Mouse (Mus musculus) liver, embryonic 13.5 days (tissue): ENCODE measurements around the gene Fthl17b. TPM values are rescaled to one million over a fixed set of nuclear protein-coding genes. Genes with fewer than 3 reads are reported as not detected.
"Not testable (repeated sequence)": the region's sequence is repeated elsewhere in the genome, so short reads cannot be mapped to it uniquely, and the experiment has no call there.

Source experiments
- ATAC-seq: fragments of 200-750 bp; cut with Nextera tagmentation; 2 replicates; pipeline ENCODE4 v1.8.0; 2017; ENCODE audit warnings: low read depth, mild to moderate bottlenecking, moderate number of reproducible peaks, moderate library complexity
- DNase-seq: peaks from one replicate; pipeline ENCODE4 v3.0.0; 2022
- H3K27ac ChIP-seq: fragments of 300-500 bp; sonication (generic); 2 replicates; pipeline ENCODE4 v1.5.1; 2015; ENCODE audit warnings: moderate library complexity, mild to moderate bottlenecking, inconsistent platforms
- H3K27me3 ChIP-seq: fragments of 300-500 bp; sonication (generic); 2 replicates; pipeline ENCODE4 v1.6.1; 2015; ENCODE audit warnings: mild to moderate bottlenecking, inconsistent platforms
- H3K36me3 ChIP-seq: fragments of 300-500 bp; sonication (generic); 2 replicates; pipeline ENCODE4 v1.6.1; 2015; ENCODE audit warnings: mild to moderate bottlenecking, inconsistent platforms
- H3K4me1 ChIP-seq: fragments of 300-500 bp; sonication (generic); replicated peaks from 2 replicates; pipeline ENCODE4 v1.6.1; 2015; ENCODE audit warnings: inconsistent platforms
- H3K4me2 ChIP-seq: fragments of 300-500 bp; sonication (generic); 2 replicates; pipeline ENCODE4 v1.6.1; 2015; ENCODE audit warnings: inconsistent platforms, mild to moderate bottlenecking, moderate library complexity
- H3K4me3 ChIP-seq: fragments of 300-500 bp; sonication (generic); replicated peaks from 2 replicates; pipeline ENCODE4 v1.5.1; 2015; ENCODE audit warnings: mild to moderate bottlenecking, inconsistent platforms
- H3K9ac ChIP-seq: fragments of 300-500 bp; sonication (generic); 2 replicates; pipeline ENCODE4 v1.6.1; 2015; ENCODE audit warnings: mild to moderate bottlenecking, inconsistent platforms
- H3K9me3 ChIP-seq: fragments of 300-500 bp; sonication (generic); replicated peaks from 2 replicates; pipeline ENCODE4 v1.6.1; 2016; ENCODE audit warnings: inconsistent platforms
- WGBS: fragments of 180-500 bp; shearing (Covaris S2); methylation state at CpG from one replicate; pipeline ENCODE4 v1.1.7; 2015; ENCODE audit not compliant: insufficient replicate concordance; 5-methylcytosine and 5-hydroxymethylcytosine counted together
- polyA plus RNA-seq: library from polyadenylated mRNA; unstranded; fragments of >200 nt; fragmentation: Nextera tagmentation; extraction: Ambion mirVana; gene quantifications from 2 replicates; pipeline ENCODE4 v1.2.1, GENCODE M21; 2015

Fthl17b gene
- not detected in 2 replicates for polyA plus RNA-seq

GRCm38 (mm10) chrX:8962875-8963274 is at the start of gene Fthl17b:
TSS of gene Fthl17b (minus strand) at chrX:8962975.
- not testable (repeated sequence) for H3K27me3 ChIP-seq

DNA sequence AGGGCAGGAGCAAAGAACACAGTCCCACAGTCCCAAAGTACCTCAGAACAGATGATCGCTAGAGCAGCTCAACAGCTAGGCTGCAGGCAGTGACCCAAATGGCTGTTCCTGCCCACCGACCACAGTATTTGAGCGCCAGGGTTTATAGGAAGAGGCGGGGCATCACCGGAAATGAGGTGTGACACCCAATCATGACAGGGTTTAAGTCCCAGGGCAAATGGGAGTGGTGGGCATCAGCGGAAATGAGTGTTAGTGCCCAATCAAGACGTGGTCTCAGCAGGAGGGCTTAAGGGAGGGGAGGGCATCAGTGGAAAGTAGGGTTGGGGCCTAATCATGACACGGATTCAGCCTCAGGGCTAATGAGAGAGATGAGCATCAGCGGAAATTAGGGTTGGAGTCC is 23.9 kb upstream of the Fthl17b start, which contains the start of gene Fthl17d:
Gene Fthl17d (minus strand): TSS at position 101 of the 400 bp plus-strand sequence.
- not testable (repeated sequence) for H3K9ac ChIP-seq, H3K9me3 ChIP-seq, H3K4me2 ChIP-seq, H3K4me3 ChIP-seq, H3K4me1 ChIP-seq, H3K36me3 ChIP-seq, ATAC-seq, H3K27ac ChIP-seq, H3K27me3 ChIP-seq, DNase-seq
- no CpG with 5 or more reads among the region's 9 CpGs for WGBS

More at GRCm38 (mm10) chrX:8962875-8963274, at the start of gene Fthl17b:
- WGBS, result 80% methylated on average over 4 of the region's 11 CpGs
- not testable (repeated sequence) for DNase-seq, H3K4me1 ChIP-seq, H3K36me3 ChIP-seq, H3K4me2 ChIP-seq, H3K4me3 ChIP-seq, H3K9ac ChIP-seq, ATAC-seq, H3K27ac ChIP-seq, H3K9me3 ChIP-seq

- H3K4me3 ChIP-seq, H3K9me3 ChIP-seq, H3K36me3 ChIP-seq, H3K4me1 ChIP-seq, H3K9ac ChIP-seq, H3K4me2 ChIP-seq, ATAC-seq, H3K27me3 ChIP-seq, DNase-seq, H3K27ac ChIP-seq: not testable (repeated sequence)
- WGBS, result no CpG with 5 or more reads among the region's 11 CpGs
Measured at GRCm38 (mm10) chrX:8976459-8976858, 13.7 kb upstream of the Fthl17b start, which contains the start of gene Fthl17c. TSS of gene Fthl17c (minus strand) at chrX:8976559.

- DNase-seq, H3K9me3 ChIP-seq, H3K4me1 ChIP-seq, H3K36me3 ChIP-seq, H3K27ac ChIP-seq, H3K27me3 ChIP-seq, ATAC-seq, H3K9ac ChIP-seq, H3K4me2 ChIP-seq, H3K4me3 ChIP-seq: not testable (repeated sequence)
- WGBS, result 30% methylated on average over 4 of the region's 4 CpGs
Measured at GRCm38 (mm10) chrX:8964618-8965017, 1.8 kb upstream of the Fthl17b start.

DNA sequence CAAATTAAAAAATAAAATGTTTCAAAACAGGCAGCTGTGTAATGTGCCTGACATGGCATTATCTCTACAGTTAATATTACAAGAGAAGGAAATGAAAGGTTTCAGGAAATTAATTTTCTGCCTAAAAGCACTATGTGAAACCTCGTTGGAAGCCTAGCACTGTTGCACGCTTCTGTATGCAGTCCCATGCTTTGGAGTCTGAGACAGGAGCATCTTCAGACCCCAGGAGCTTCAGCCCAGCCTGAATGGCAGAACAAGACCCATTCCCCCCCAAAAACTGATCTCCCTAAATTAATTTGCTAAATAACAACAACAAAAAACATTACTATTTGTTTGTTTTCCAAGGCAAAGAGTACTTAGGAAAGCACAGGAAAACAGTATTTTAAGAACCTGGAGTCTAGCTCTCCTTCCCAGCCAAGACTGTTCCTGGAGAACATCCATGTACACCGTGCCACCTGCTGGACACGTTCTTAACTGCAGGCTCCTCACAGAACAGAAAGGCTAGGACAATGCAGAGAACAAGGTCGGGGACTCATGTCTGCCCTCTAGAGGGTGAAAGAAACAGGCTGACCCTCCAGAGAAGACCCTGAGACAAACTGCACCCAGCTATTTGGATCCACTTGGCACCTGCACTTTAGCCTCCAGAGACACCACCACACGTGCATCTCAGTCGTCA is 14.5 kb downstream of the Fthl17b start:
- H3K4me3 ChIP-seq, H3K4me2 ChIP-seq, H3K27me3 ChIP-seq, H3K9ac ChIP-seq, H3K27ac ChIP-seq, ATAC-seq, H3K9me3 ChIP-seq, H3K4me1 ChIP-seq, H3K36me3 ChIP-seq: not testable (repeated sequence)
- 8% methylated on average over 7 of the region's 7 CpGs for WGBS
- DNase-seq, result peak; percentile 1

GRCm38 (mm10) chrX:8944041-8944440 is 18.7 kb downstream of the Fthl17b start:
- DNase-seq, result no peak
- no peaks in the 10 kb centered on the region for H3K4me1 ChIP-seq
- H3K9me3 ChIP-seq, result no peaks in the 10 kb centered on the region
- no peak overlapping the region for H3K27ac ChIP-seq
- no peak overlapping the region for H3K4me2 ChIP-seq
- no peaks in the 10 kb centered on the region for H3K27me3 ChIP-seq
- no peak overlapping the region for H3K4me3 ChIP-seq
- WGBS, result 73% methylated on average over 8 of the region's 8 CpGs
- H3K36me3 ChIP-seq, result no peaks in the 10 kb centered on the region
- no peak overlapping the region for H3K9ac ChIP-seq
- ATAC-seq, result no peak

- H3K4me2 ChIP-seq, result no peak overlapping the region
- WGBS, result 33% methylated on average over 4 of the region's 4 CpGs
- no peaks in the 10 kb centered on the region for H3K9me3 ChIP-seq
- H3K27ac ChIP-seq, result no peak overlapping the region
- H3K4me3 ChIP-seq, result no peak overlapping the region
- ATAC-seq (no peak), DNase-seq (no peak)
- H3K27me3 ChIP-seq, result no peaks in the 10 kb centered on the region
- no peak overlapping the region for H3K9ac ChIP-seq
- H3K36me3 ChIP-seq, result no peaks in the 10 kb centered on the region
- H3K4me1 ChIP-seq, result no peaks in the 10 kb centered on the region
Measured at GRCm38 (mm10) chrX:8927308-8927707, 35.5 kb downstream of the Fthl17b start.

- 39% methylated on average over 9 of the region's 9 CpGs for WGBS
- Histone ChIP-seq H3K36me3 (no peaks in the 10 kb centered on the region), H3K9ac (no peak overlapping the region), H3K4me2 (no peak overlapping the region), H3K9me3 (no peaks in the 10 kb centered on the region), H3K4me1 (no peaks in the 10 kb centered on the region), H3K27ac (no peak overlapping the region), H3K4me3 (no peak overlapping the region), H3K27me3 (no peaks in the 10 kb centered on the region)
- ATAC-seq (no peak), DNase-seq (no peak)
Measured at GRCm38 (mm10) chrX:8921813-8922607, 40.8 kb downstream of the Fthl17b start.

GRCm38 (mm10) chrX:8921080-8921479 is 41.7 kb downstream of the Fthl17b start:
- WGBS, result 51% methylated on average over 4 of the region's 4 CpGs
- H3K4me2 ChIP-seq, result no peak overlapping the region
- no peak overlapping the region for H3K9ac ChIP-seq

More at GRCm38 (mm10) chrX:8921080-8921479, 41.7 kb downstream of the Fthl17b start:
- Histone ChIP-seq H3K4me3 (no peak overlapping the region), H3K27me3 (no peaks in the 10 kb centered on the region), H3K36me3 (no peaks in the 10 kb centered on the region), H3K27ac (no peak overlapping the region), H3K9me3 (no peaks in the 10 kb centered on the region), H3K4me1 (no peaks in the 10 kb centered on the region)
- DNase-seq (no peak), ATAC-seq (no peak)
